In the genomic region with DNA sequence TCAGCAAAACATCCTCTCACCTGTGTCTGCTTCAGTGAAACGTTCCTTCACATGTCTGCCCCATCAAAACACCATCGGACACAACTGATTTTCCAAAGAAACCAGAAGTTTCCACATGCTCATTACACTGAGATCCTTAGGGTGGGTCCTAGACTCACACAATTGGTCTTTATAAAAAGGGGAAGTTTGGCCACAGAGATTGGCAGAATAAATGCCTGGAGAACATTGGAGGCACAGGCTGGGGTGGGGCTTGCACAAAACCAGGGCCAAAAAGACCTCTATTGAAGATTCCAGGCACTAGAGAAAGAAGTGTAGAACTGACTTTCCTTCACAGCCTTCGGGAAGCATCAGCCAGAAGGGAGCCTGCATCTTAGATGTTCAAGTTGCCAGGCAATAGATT, we compare ENCODE assay signal across 29 mouse cellular contexts. TPM values are rescaled to one million over a fixed set of nuclear protein-coding genes. Genes with fewer than 3 reads are reported as not detected.
"Had no signal": no experiment of that assay in that cellular context is flagged by ENCODE, and none has a peak within 500 bp of the region (broad histone marks: within the 10 kb centered on the region; RNA-seq: fewer than 3 reads in every experiment).

No protein-coding gene starts in this region.

- H3K36me3 ChIP-seq: heart, embryonic 10.5 days; heart, embryonic 12.5 days; hindbrain, embryonic 10.5 days; hindbrain, embryonic 12.5 days; intestine, embryonic 15.5 days; limb, embryonic 10.5 days; limb, embryonic 12.5 days; liver, embryonic 13.5 days; liver, embryonic 15.5 days had no signal

- ATAC-seq: hindbrain, embryonic 16.5 days; inflammation-experienced regulatory T-cells, adult 6 months; intestine, embryonic 15.5 days; intestine, postnatal 0 days; liver, postnatal 0 days had no signal

- H3K27ac ChIP-seq: heart, embryonic 10.5 days; hindbrain, embryonic 10.5 days; hindbrain, embryonic 12.5 days; hindbrain, embryonic 14.5 days; intestine, embryonic 15.5 days; left cerebral cortex, adult 2 months; limb, embryonic 10.5 days; limb, embryonic 12.5 days; liver, embryonic 13.5 days; liver, embryonic 15.5 days had no signal

- H3K4me3 ChIP-seq: heart, embryonic 10.5 days; heart, embryonic 12.5 days; hindbrain, embryonic 10.5 days; hindbrain, embryonic 12.5 days; intestine, embryonic 15.5 days; left cerebral cortex, adult 2 months; limb, embryonic 10.5 days; limb, embryonic 12.5 days; liver, embryonic 13.5 days; liver, embryonic 15.5 days had no signal

- H3K4me1 ChIP-seq: liver, embryonic 15.5 days had no signal

- DNase-seq: gastrocnemius, postnatal 14 days; gastrocnemius, postnatal 36 days; heart, postnatal 10 days; heart, postnatal 4 days; kidney, adult 18-20 months; kidney, adult 8-10 months; kidney, postnatal 14 days; kidney, postnatal 36 days; layer of hippocampus, adult 9-11 months; liver; liver, embryonic 13.5 days; liver, postnatal 0 days had no signal

- H3K27me3 ChIP-seq: heart, embryonic 12.5 days; intestine, embryonic 15.5 days; limb, embryonic 12.5 days; liver, embryonic 13.5 days; liver, embryonic 15.5 days had no signal

- H3K9ac ChIP-seq: heart, embryonic 12.5 days; hindbrain, embryonic 12.5 days; hindbrain, embryonic 14.5 days; intestine, embryonic 15.5 days; limb, embryonic 12.5 days; liver, embryonic 13.5 days; liver, embryonic 15.5 days; liver, postnatal 0 days had no signal

RNA-seq across cellular contexts. Expression of a gene that starts 21.2 kb away (rescaled TPM):
- total RNA-seq: layer of hippocampus, adult 18-20 months; layer of hippocampus, postnatal 25 days; left cerebral cortex, adult 2 months had no signal
- polyA plus RNA-seq: hindbrain, embryonic 10.5 days; hindbrain, embryonic 14.5 days; hindbrain, embryonic 16.5 days; kidney, embryonic 14.5 days; liver, embryonic 11.5 days had no signal
